Mouse (Mus musculus) erythroblast, embryonic 14.5 days (primary cell): ENCODE results near the gene Gm12166. TPM values are rescaled to one million over a fixed set of nuclear protein-coding genes. Genes with fewer than 3 reads are reported as not detected.

Experiments used
- H3K27me3 ChIP-seq: 2 replicates; pipeline ENCODE4 v1.6.1; 2012; ENCODE audit warnings: inconsistent platforms; ENCODE audit not compliant: control insufficient read depth
- H3K36me3 ChIP-seq: 2 replicates; pipeline ENCODE4 v1.6.1; 2012; ENCODE audit warnings: mild to moderate bottlenecking, inconsistent platforms; ENCODE audit not compliant: control insufficient read depth
- H3K4me1 ChIP-seq: 2 replicates; pipeline ENCODE4 v1.6.1; 2012; ENCODE audit warnings: inconsistent platforms; ENCODE audit not compliant: control insufficient read depth
- H3K4me3 ChIP-seq: replicated peaks from 2 replicates; pipeline ENCODE3; 2012; ENCODE audit warnings: moderate library complexity, mild to moderate bottlenecking, inconsistent platforms
- H3K9me3 ChIP-seq: 2 replicates; pipeline ENCODE4 v1.6.1; 2012; ENCODE audit warnings: low read length, inconsistent platforms, mixed read lengths; ENCODE audit not compliant: control insufficient read depth
- GATA1 ChIP-seq: IDR thresholded peaks from 2 replicates; pipeline ENCODE4 v1.6.1; 2012; ENCODE audit warnings: low read length, inconsistent platforms, mixed read lengths
- TAL1 ChIP-seq: IDR thresholded peaks from 3 replicates; pipeline ENCODE4 v1.6.1; 2012; ENCODE audit warnings: low read length, inconsistent platforms, mixed read lengths
- polyA plus RNA-seq: library from polyadenylated mRNA; stranded (reverse); fragments of >175 nt; gene quantifications from 2 replicates; pipeline ENCODE4 v1.2.3, GENCODE M21; 2012

The Gm12166 gene
- polyA plus RNA-seq, 1 experiment: 0.12 TPM

DNA sequence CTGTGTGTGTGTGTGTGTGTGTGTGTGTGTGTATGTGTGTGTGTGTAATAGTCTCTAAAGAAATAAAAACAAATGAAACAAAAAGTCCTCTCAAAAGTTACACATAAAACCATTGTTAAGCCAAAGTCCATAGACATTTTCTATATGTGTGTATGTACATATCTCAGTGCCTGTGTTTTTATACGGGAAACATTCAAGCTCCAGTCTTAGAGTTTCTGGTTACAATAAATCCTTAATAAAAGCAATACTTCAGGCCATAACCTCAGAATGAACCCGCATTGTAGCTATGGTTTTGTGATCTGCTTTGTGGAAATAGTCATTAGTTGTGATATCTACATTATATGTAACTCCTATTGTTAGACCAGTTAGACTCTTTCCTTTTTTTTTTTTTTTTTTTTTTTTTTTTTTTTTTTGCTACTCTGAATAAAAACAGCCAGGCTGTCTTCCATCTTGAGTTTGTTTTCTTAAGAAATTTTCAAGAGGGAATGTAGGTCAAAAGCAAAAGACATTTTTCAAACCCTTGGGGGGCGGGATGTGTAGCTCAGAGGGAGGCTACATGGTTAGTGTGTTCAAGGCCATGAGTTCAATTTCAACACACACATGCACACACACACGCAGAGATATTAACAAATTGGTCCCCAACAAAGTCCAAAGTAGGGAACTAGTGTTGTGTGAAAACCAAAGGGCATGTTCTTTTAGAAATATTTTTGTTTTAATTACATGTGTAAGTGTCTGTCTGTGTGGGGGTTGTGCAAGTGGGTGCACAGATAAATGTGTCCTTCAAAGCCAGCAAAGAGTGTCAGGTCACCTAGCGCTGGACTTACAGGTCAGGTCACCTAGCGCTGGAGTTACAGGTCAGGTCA is 23.9 kb downstream of the Gm12166 start:
- no peaks in the 10 kb centered on the region for H3K4me1 ChIP-seq
- no peaks in the 10 kb centered on the region for H3K36me3 ChIP-seq
- no peaks in the 10 kb centered on the region for H3K27me3 ChIP-seq
- TF ChIP-seq GATA1 (no peak), TAL1 (no peak; the same call in 2 of the 3 replicates)
- H3K4me3 ChIP-seq: no peak overlapping the region
- no peaks in the 10 kb centered on the region for H3K9me3 ChIP-seq

DNA sequence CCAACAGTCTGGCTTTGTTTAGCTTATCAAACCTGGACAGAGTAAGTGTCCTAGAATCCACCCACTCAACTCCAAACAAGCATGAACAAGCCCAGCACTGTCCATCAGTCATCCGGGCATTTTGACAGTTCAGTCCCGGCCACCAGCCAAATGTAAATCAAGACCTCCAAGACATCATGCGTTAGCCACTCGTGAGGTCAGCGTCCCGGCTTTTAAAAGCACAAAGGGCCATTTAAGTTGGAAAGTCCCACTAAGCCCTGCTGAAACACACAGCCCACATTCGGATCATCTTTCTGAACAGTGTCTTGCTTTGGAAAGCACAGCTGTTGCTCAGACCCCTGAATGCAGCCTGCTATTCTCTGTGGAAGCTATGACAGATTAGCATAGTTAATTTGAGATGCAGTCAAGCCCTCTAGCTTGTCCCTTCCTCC is 26.1 kb downstream of the Gm12166 start:
- Histone ChIP-seq H3K9me3 (no peaks in the 10 kb centered on the region), H3K4me3 (no peak overlapping the region), H3K36me3 (no peaks in the 10 kb centered on the region), H3K4me1 (no peaks in the 10 kb centered on the region), H3K27me3 (no peaks in the 10 kb centered on the region)
- TF ChIP-seq TAL1 (no peak), GATA1 (no peak)

DNA sequence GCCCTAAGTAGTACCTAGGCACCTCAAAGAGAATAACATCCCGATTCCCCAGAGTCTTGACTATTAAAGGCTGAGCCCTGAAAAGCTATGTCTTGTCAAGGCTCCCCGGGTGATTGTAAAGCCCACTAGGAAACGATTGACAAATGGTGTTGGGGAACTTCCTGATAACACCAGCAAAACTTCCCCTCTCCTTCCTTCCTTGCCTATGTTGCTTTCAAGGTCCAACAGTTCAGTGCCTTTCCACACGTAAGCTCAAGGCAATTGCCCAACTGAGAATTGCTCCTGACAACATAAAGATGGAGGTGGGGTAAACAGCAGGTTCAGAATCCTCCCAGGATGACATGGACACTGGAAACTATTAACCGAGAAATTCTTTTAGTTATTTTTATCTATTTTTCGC is 29.1 kb downstream of the Gm12166 start:
- H3K9me3 ChIP-seq: no peaks in the 10 kb centered on the region
- H3K4me3 ChIP-seq: no peak overlapping the region
- H3K36me3 ChIP-seq: no peaks in the 10 kb centered on the region
- H3K27me3 ChIP-seq: no peaks in the 10 kb centered on the region
- TF ChIP-seq GATA1: no peak
- no peak for TF ChIP-seq TAL1
- no peaks in the 10 kb centered on the region for H3K4me1 ChIP-seq

DNA sequence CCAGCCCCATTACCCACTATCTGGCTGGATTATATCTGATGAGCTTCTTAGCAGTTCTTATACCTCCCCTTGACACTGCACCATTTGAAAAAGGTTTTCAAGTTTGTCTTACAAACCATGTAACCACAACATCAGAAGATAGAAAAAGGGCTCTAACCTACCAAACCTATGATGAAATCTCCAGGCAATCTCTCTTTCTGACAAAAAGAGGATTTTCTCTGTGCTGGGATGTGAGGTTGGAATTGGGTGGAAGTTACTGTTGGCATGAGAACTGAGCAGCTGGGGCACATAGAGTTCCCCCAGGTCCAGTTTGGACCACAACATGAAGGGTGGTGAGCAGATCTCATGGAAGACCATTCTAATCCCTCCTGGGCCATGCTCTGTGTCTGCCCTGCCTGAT is 30.3 kb downstream of the Gm12166 start:
- no peaks in the 10 kb centered on the region for H3K36me3 ChIP-seq
- H3K9me3 ChIP-seq: no peaks in the 10 kb centered on the region
- no peak for TF ChIP-seq TAL1
- no peak for TF ChIP-seq GATA1
- H3K4me3 ChIP-seq: no peak overlapping the region
- no peaks in the 10 kb centered on the region for H3K27me3 ChIP-seq
- no peaks in the 10 kb centered on the region for H3K4me1 ChIP-seq

DNA sequence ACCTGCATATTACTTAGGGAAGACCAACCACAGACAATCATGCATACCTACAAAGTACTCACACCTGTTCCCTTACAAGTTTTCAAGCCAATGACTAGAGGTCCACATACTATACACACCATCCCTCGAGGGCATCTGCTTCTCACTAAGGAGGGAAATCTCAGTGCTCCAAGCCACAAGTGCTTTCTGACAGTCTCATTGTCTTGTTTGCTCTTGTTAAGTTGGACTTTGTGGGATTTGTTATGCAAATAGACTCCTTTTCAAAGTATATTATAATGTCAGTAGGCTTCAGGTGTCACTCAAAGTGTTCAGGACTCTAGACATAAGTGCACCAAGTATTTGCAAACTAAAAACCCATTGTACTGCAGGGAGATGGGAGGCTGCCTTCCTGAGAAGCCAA is 31.9 kb downstream of the Gm12166 start:
- H3K36me3 ChIP-seq: no peaks in the 10 kb centered on the region
- H3K9me3 ChIP-seq: no peaks in the 10 kb centered on the region
- TF ChIP-seq TAL1 (no peak), GATA1 (no peak)
- H3K4me3 ChIP-seq: no peak overlapping the region
- no peaks in the 10 kb centered on the region for H3K27me3 ChIP-seq
- no peaks in the 10 kb centered on the region for H3K4me1 ChIP-seq

DNA sequence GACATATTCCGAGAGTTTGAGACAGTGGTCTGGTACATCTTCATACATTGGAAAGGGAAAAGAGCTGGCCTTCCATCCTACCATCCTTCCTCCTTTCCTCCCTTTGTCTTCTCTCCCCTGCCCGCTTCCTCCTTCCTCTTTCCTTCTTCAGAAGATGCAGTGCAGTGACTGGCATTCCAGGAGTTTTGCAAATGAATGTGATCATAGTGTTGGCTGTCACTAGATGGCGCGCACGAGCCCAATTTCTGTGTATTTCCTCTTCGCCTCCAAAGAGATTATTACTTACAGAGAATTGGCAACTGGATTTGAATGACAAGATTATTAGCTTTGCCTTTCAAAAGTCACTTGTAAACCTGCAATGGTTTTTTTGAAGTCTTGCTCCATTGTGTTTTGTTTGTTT is 36.1 kb downstream of the Gm12166 start:
- Histone ChIP-seq H3K4me1 (no peaks in the 10 kb centered on the region), H3K9me3 (no peaks in the 10 kb centered on the region), H3K36me3 (no peaks in the 10 kb centered on the region), H3K4me3 (no peak overlapping the region), H3K27me3 (no peaks in the 10 kb centered on the region)
- TF ChIP-seq GATA1 (no peak), TAL1 (no peak)

Other genes starting within 250 kb of the Gm12166 start
- gene Clint1, start 200.3 kb downstream of the Gm12166 start, polyA plus RNA-seq: 1.7 and 2.0 TPM in 2 replicates
- gene Lsm11, start 107.4 kb downstream of the Gm12166 start, polyA plus RNA-seq: 1.0 and 1.2 TPM in 2 replicates
- 0.18 and 0.53 TPM in 2 replicates for gene Thg1l, start 96.8 kb downstream of the Gm12166 start, polyA plus RNA-seq
- gene Sox30, start 72.0 kb downstream of the Gm12166 start, polyA plus RNA-seq: not detected in 2 replicates
- 0.07 and 0.10 TPM in 2 replicates for gene Adam19, start 3.7 kb upstream of the Gm12166 start, polyA plus RNA-seq
- gene Nipal4, start 114.2 kb upstream of the Gm12166 start, polyA plus RNA-seq: not detected in 2 replicates
- not detected in 2 replicates for gene Fndc9, start 183.2 kb upstream of the Gm12166 start, polyA plus RNA-seq